Mouse (Mus musculus): ENCODE results near the gene Gm10644.

- TF ChIP-seq GATA1 (IDR thresholded peaks at IDR 0.05; ENCODE audit: low read length): peak; percentile 54
- no peak for TF ChIP-seq TAL1 (IDR thresholded peaks at IDR 0.05; ENCODE audit: low read length)
Measured at GRCm38 (mm10) chr8:83955958-83956218, 883 bp upstream of the Gm10644 start.
